Mouse (Mus musculus) hindbrain, embryonic 15.5 days (tissue): ENCODE data around the gene Nfatc4. TPM values are rescaled to one million over a fixed set of nuclear protein-coding genes. Genes with fewer than 3 reads are reported as not detected.

Experiments used
- ATAC-seq: fragments of 200-750 bp; cut with Nextera tagmentation; 2 replicates; pipeline ENCODE4 v1.8.0; 2017; ENCODE audit warnings: low read depth, moderate number of reproducible peaks, moderate TSS enrichment; ENCODE audit not compliant: low FRiP score
- H3K27ac ChIP-seq: fragments of 300-500 bp; sonication (generic); replicated peaks from 2 replicates; pipeline ENCODE4 v1.5.1; 2015; ENCODE audit warnings: mild to moderate bottlenecking, inconsistent platforms
- H3K27me3 ChIP-seq: fragments of 300-500 bp; sonication (generic); 2 replicates; pipeline ENCODE4 v1.6.1; 2015; ENCODE audit warnings: control low read depth, inconsistent platforms
- H3K36me3 ChIP-seq: fragments of 300-500 bp; sonication (generic); 2 replicates; pipeline ENCODE4 v1.6.1; 2015; ENCODE audit warnings: control low read depth, inconsistent platforms
- H3K4me1 ChIP-seq: fragments of 300-500 bp; sonication (generic); replicated peaks from 2 replicates; pipeline ENCODE4 v1.6.1; 2015; ENCODE audit warnings: control low read depth, inconsistent platforms
- H3K4me2 ChIP-seq: fragments of 300-500 bp; sonication (generic); 2 replicates; pipeline ENCODE4 v1.6.1; 2015; ENCODE audit warnings: moderate library complexity, mild to moderate bottlenecking, inconsistent platforms
- H3K4me3 ChIP-seq: fragments of 300-500 bp; sonication (generic); 2 replicates; pipeline ENCODE4 v1.5.1; 2015; ENCODE audit warnings: mild to moderate bottlenecking, inconsistent platforms
- H3K9ac ChIP-seq: fragments of 300-500 bp; sonication (generic); 2 replicates; pipeline ENCODE4 v1.6.1; 2015; ENCODE audit warnings: inconsistent platforms
- H3K9me3 ChIP-seq: fragments of 300-500 bp; sonication (generic); 2 replicates; pipeline ENCODE4 v1.6.1; 2016; ENCODE audit warnings: control low read depth, inconsistent platforms
- WGBS: fragments of 180-500 bp; shearing (Covaris S2); methylation state at CpG from one replicate; pipeline ENCODE4 v1.1.7; 2015; 5-methylcytosine and 5-hydroxymethylcytosine counted together
- polyA plus RNA-seq: library from polyadenylated mRNA; unstranded; fragments of >200 nt; fragmentation: Nextera tagmentation; extraction: Ambion mirVana; gene quantifications from 2 replicates; pipeline ENCODE4 v1.2.1, GENCODE M21; 2015

Gene Nfatc4
- polyA plus RNA-seq, 1 experiment from 2014 or later, result 10.9 TPM

DNA sequence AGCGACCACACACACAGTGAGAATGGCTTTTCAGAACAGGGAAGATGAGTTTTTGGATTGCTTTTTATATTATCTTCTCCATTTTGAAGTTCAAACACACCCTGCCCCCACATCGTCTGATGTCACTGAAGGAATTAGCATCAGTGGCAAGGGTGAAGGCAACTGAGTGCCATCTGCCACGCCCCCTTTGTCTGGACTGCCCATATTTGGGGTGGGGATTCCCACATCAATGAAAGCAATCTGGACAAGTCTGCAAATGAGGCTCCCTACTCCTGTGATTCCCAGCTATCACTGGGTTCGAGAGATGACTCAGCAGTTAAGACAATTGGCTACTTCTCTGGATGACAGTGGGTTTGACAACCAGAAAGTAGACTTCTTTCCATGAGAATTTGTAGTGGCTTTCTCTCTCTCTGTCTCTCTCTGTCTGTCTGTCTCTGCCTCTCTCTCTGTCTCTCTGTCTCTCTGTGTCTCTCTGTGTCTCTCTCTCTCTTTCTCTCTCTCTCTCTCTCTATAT is 18.0 kb downstream of the Nfatc4 start:
- no peaks in the 10 kb centered on the region for H3K27me3 ChIP-seq
- H3K4me2 ChIP-seq, result no peak overlapping the region
- H3K4me3 ChIP-seq, result no peak overlapping the region
- no peaks in the 10 kb centered on the region for H3K36me3 ChIP-seq
- H3K9ac ChIP-seq, result no peak overlapping the region
- no peak overlapping the region for H3K27ac ChIP-seq
- 46% methylated on average over 4 of the region's 4 CpGs for WGBS
- no peak for ATAC-seq
- H3K4me1 ChIP-seq, result no peaks in the 10 kb centered on the region
- H3K9me3 ChIP-seq, result no peaks in the 10 kb centered on the region

DNA sequence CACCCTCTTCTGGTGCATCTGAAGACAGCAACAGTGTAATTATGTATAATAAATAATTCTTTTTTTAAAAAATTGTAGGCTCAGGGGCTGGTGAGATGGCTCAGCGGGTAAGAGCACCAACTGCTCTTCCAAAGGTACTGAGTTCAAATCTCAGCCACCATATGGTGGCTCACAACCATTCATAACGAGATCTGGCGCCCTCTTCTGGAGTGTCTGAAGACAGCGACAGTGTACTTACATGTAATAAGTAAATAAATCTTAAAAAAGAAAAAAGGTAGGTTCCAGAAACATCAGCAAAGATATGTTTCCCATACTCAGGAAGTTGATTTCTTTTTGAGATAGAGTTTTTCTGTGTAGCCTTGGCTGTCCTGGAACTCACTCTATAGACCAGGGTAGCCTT is 19.9 kb downstream of the Nfatc4 start:
- Histone ChIP-seq H3K4me3 (no peak overlapping the region), H3K9ac (no peak overlapping the region), H3K4me2 (no peak overlapping the region), H3K27me3 (no peaks in the 10 kb centered on the region), H3K27ac (no peak overlapping the region), H3K4me1 (no peaks in the 10 kb centered on the region), H3K36me3 (no peaks in the 10 kb centered on the region), H3K9me3 (no peaks in the 10 kb centered on the region)
- WGBS, result 86% methylated on average over 4 of the region's 4 CpGs
- ATAC-seq, result no peak

GRCm38 (mm10) chr14:55845506-55846294 is 22.8 kb downstream of the Nfatc4 start:
- no peaks in the 10 kb centered on the region for H3K27me3 ChIP-seq

GRCm38 (mm10) chr14:55850885-55851284 is 27.9 kb downstream of the Nfatc4 start:
- Histone ChIP-seq H3K4me3 (no peak overlapping the region), H3K9ac (no peak overlapping the region), H3K4me1 (peaks cover 27% of the 10 kb centered on the region), H3K27me3 (no peaks in the 10 kb centered on the region), H3K36me3 (no peaks in the 10 kb centered on the region), H3K4me2 (no peak overlapping the region), H3K9me3 (no peaks in the 10 kb centered on the region), H3K27ac (no peak overlapping the region)
- no peak for ATAC-seq
- 70% methylated on average over 6 of the region's 6 CpGs for WGBS

More at GRCm38 (mm10) chr14:55845506-55846294, 22.8 kb downstream of the Nfatc4 start:
- Histone ChIP-seq H3K9me3 (no peaks in the 10 kb centered on the region), H3K4me3 (no peak overlapping the region), H3K36me3 (no peaks in the 10 kb centered on the region), H3K4me2 (no peak overlapping the region), H3K9ac (no peak overlapping the region), H3K4me1 (no peaks in the 10 kb centered on the region), H3K27ac (no peak overlapping the region)
- ATAC-seq, result no peak
- WGBS, result 75% methylated on average over 9 of the region's 9 CpGs

GRCm38 (mm10) chr14:55852646-55853551 is 30.0 kb downstream of the Nfatc4 start:
- peak; percentile 78 for ATAC-seq
- Histone ChIP-seq H3K4me3 (peak overlapping the region; percentile 82), H3K4me2 (peak overlapping the region; percentile 80), H3K36me3 (no peaks in the 10 kb centered on the region), H3K27ac (peak overlapping the region; percentile 90), H3K4me1 (peaks cover 47% of the 10 kb centered on the region), H3K9me3 (no peaks in the 10 kb centered on the region), H3K27me3 (no peaks in the 10 kb centered on the region), H3K9ac (peak overlapping the region; percentile 73; the same call in 1 of the 2 replicates)
- 6% methylated on average over 11 of the region's 11 CpGs for WGBS

GRCm38 (mm10) chr14:55853621-55854285 is 30.8 kb downstream of the Nfatc4 start, which contains the start of gene Nynrin:
Nynrin (plus strand) TSS chr14:55854010.
- Histone ChIP-seq H3K4me2 (peak within 1 kb of the TSS; percentile 80), H3K4me1 (peaks cover 53% of the 10 kb centered on the region), H3K4me3 (peak within 1 kb of the TSS; percentile 82), H3K27ac (peak within 1 kb of the TSS; percentile 90), H3K9me3 (no peaks in the 10 kb centered on the region), H3K27me3 (no peaks in the 10 kb centered on the region), H3K36me3 (no peaks in the 10 kb centered on the region), H3K9ac (peak within 1 kb of the TSS; percentile 73)
- WGBS, result under 1% methylated on average over 28 of the region's 33 CpGs
- ATAC-seq, result peak; percentile 81

- H3K4me2 ChIP-seq, result peak overlapping the region; percentile 80
- WGBS, result under 1% methylated on average over 9 of the region's 9 CpGs
- H3K27me3 ChIP-seq, result no peaks in the 10 kb centered on the region
- no peaks in the 10 kb centered on the region for H3K36me3 ChIP-seq
- ATAC-seq, result peak; percentile 30; the same call in 1 of the 2 replicates
- H3K4me3 ChIP-seq, result peak overlapping the region; percentile 82
- peaks cover 59% of the 10 kb centered on the region for H3K4me1 ChIP-seq
- H3K27ac ChIP-seq, result peak overlapping the region; percentile 90
- H3K9me3 ChIP-seq, result no peaks in the 10 kb centered on the region
- H3K9ac ChIP-seq, result peak overlapping the region; percentile 73
Measured at GRCm38 (mm10) chr14:55854406-55855100, 31.6 kb downstream of the Nfatc4 start.

DNA sequence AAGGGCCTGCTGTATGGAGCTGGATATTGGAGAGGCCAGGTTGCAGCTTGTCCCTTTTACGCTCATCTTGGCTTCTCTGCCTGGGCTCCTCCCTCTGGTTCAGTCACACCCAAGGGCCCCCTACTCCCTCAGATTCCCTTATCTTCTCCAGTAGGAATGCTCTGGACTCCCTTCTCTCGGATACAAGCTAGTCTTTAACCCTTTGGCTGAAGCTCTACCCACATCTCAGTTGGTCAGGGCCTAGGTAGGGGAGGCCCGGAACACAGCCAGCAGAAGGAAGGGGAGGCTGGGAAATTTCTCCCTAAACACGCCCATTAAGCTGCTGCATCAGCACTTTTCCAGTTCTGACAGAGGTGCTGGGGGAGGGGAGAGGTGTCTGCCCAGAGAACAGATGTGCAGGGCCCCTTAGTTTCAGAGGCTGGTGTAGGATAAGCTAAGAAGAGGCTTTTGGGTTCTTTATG is 32.2 kb downstream of the Nfatc4 start:
- 0% methylated on average over 4 of the region's 4 CpGs for WGBS
- peak; percentile 17; the same call in 1 of the 2 replicates for ATAC-seq
- H3K9me3 ChIP-seq, result no peaks in the 10 kb centered on the region
- H3K4me2 ChIP-seq, result peak overlapping the region; percentile 80
- H3K27me3 ChIP-seq, result no peaks in the 10 kb centered on the region
- H3K9ac ChIP-seq, result peak overlapping the region; percentile 73
- no peaks in the 10 kb centered on the region for H3K36me3 ChIP-seq
- peaks cover 59% of the 10 kb centered on the region for H3K4me1 ChIP-seq
- H3K27ac ChIP-seq, result peak overlapping the region; percentile 90
- H3K4me3 ChIP-seq, result peak overlapping the region; percentile 82

DNA sequence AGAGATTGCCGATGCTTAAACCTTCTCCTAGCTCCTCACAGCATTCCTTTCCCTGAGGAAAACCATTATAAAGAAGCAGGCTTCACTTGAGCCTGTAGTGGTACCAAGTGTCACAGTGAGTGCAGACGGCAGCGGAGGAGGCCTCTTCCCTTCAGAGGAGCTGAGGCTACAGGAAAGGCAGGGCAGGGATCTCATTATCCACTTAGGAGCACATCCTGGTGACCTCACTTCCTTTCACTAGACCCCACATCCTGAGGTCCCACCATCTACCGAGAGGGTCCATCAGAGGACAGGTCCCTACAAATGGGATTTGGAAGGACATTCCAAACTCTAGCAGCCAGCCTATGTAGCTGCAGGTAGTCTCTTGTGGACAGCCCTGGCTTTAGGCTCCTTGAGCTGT is 34.6 kb downstream of the Nfatc4 start:
- H3K4me1 ChIP-seq, result peaks cover 71% of the 10 kb centered on the region
- no peak overlapping the region for H3K27ac ChIP-seq
- no peaks in the 10 kb centered on the region for H3K36me3 ChIP-seq
- H3K4me2 ChIP-seq, result peak overlapping the region; percentile 80
- no peak overlapping the region for H3K9ac ChIP-seq
- H3K27me3 ChIP-seq, result no peaks in the 10 kb centered on the region
- 68% methylated on average over 4 of the region's 4 CpGs for WGBS
- ATAC-seq, result no peak
- no peak overlapping the region for H3K4me3 ChIP-seq
- no peaks in the 10 kb centered on the region for H3K9me3 ChIP-seq

GRCm38 (mm10) chr14:55862186-55862585 is 39.2 kb downstream of the Nfatc4 start:
- Histone ChIP-seq H3K4me1 (peaks cover 31% of the 10 kb centered on the region), H3K4me2 (no peak overlapping the region), H3K27me3 (no peaks in the 10 kb centered on the region), H3K4me3 (no peak overlapping the region), H3K9ac (no peak overlapping the region), H3K36me3 (peaks cover 28% of the 10 kb centered on the region), H3K9me3 (no peaks in the 10 kb centered on the region), H3K27ac (no peak overlapping the region)
- no peak for ATAC-seq
- WGBS, result 86% methylated on average over 6 of the region's 6 CpGs

GRCm38 (mm10) chr14:55862970-55863369 is 40.0 kb downstream of the Nfatc4 start:
- Histone ChIP-seq H3K4me1 (peaks cover 23% of the 10 kb centered on the region), H3K4me3 (no peak overlapping the region), H3K4me2 (no peak overlapping the region), H3K9ac (no peak overlapping the region), H3K9me3 (no peaks in the 10 kb centered on the region), H3K27me3 (no peaks in the 10 kb centered on the region), H3K27ac (no peak overlapping the region), H3K36me3 (peaks cover 32% of the 10 kb centered on the region)
- WGBS, result 95% methylated on average over 10 of the region's 10 CpGs
- no peak for ATAC-seq
